In genomic region chr1:78021766-78022165, GRCm38 (mm10) we compare ENCODE assay signal across 19 mouse cellular contexts.
DNase-seq lines count a peak whose midpoint lies in the region; ATAC-seq and TF ChIP-seq lines count a peak whose summit lies in the region.
"Had no signal": no experiment of that assay in that cellular context is flagged by ENCODE, and none has a peak within 500 bp of the region (broad histone marks: within the 10 kb centered on the region; RNA-seq: fewer than 3 reads in every experiment).

No protein-coding gene starts in this region.

- peak overlapping the region; percentile 40; the same call in 1 of the 2 replicates for H3K27ac ChIP-seq in forebrain, embryonic 10.5 days
- no peak overlapping the region for H3K27ac ChIP-seq in forebrain, embryonic 14.5 days (ENCODE audit: low read depth, low read length)
- H3K27ac ChIP-seq in limb, embryonic 12.5 days, result no peak overlapping the region
- no peak overlapping the region; the same call in 1 of the 2 replicates for H3K27ac ChIP-seq in neural tube, embryonic 14.5 days (ENCODE audit: low read depth, low read length)
- H3K27ac ChIP-seq in liver, embryonic 12.5 days, result no peak overlapping the region
- no peak overlapping the region for H3K27ac ChIP-seq in hindbrain, postnatal 0 days
- H3K27ac ChIP-seq: intestine, embryonic 15.5 days; liver, embryonic 14.5 days had no signal

- no peak overlapping the region for H3K4me3 ChIP-seq in forebrain, embryonic 10.5 days
- H3K4me3 ChIP-seq in forebrain, embryonic 14.5 days (ENCODE audit: low read depth, low read length), result no peak overlapping the region
- H3K4me3 ChIP-seq in limb, embryonic 12.5 days (replicated peaks), result no peak overlapping the region
- no peak overlapping the region for H3K4me3 ChIP-seq in neural tube, embryonic 14.5 days (ENCODE audit: low read depth, low read length)
- H3K4me3 ChIP-seq in liver, embryonic 12.5 days, result no peak overlapping the region
- no peak overlapping the region for H3K4me3 ChIP-seq in hindbrain, postnatal 0 days (ENCODE audit: low read length)
- H3K4me3 ChIP-seq: intestine, embryonic 15.5 days; megakaryocyte, embryonic 14.5 days had no signal

- WGBS in forebrain, embryonic 10.5 days, result 87% methylated on average over 6 of the region's 6 CpGs
- 72% methylated on average over 6 of the region's 6 CpGs for WGBS in forebrain, embryonic 14.5 days
- 6% methylated on average over 6 of the region's 6 CpGs for WGBS in limb, embryonic 12.5 days
- WGBS in neural tube, embryonic 14.5 days, result 9% methylated on average over 6 of the region's 6 CpGs
- WGBS in liver, embryonic 12.5 days (ENCODE audit: insufficient replicate concordance), result 71% methylated on average over 6 of the region's 6 CpGs
- WGBS in hindbrain, postnatal 0 days, result 66% methylated on average over 6 of the region's 6 CpGs

- no peak for ATAC-seq in forebrain, embryonic 14.5 days
- no peak for ATAC-seq in limb, embryonic 12.5 days (ENCODE audit: insufficient number of reproducible peaks, insufficient read depth, low FRiP score, low TSS enrichment, low read depth)
- ATAC-seq in neural tube, embryonic 14.5 days (ENCODE audit: low read depth), result peak; percentile 44; the same call in 1 of the 2 replicates
- no peak for ATAC-seq in liver, embryonic 12.5 days
- ATAC-seq in hindbrain, postnatal 0 days, result no peak
- ATAC-seq: intestine, embryonic 15.5 days; lung, postnatal 0 days; midbrain, embryonic 16.5 days had no signal

- peaks cover 15% of the 10 kb centered on the region for H3K4me1 ChIP-seq in forebrain, embryonic 10.5 days
- H3K4me1 ChIP-seq in forebrain, embryonic 14.5 days (ENCODE audit: control insufficient read depth, insufficient read depth, low read length), result no peaks in the 10 kb centered on the region
- H3K4me1 ChIP-seq in limb, embryonic 12.5 days (replicated peaks), result peaks cover 17% of the 10 kb centered on the region
- H3K4me1 ChIP-seq in neural tube, embryonic 14.5 days (ENCODE audit: control insufficient read depth, insufficient read depth, low read length), result 0 out of 2 replicates have a peak, but pooled peaks cover 5% of the 10 kb centered on the region
- H3K4me1 ChIP-seq in liver, embryonic 12.5 days, result no peaks in the 10 kb centered on the region
- peaks cover 3% of the 10 kb centered on the region; the same call in 1 of the 2 replicates for H3K4me1 ChIP-seq in hindbrain, postnatal 0 days (ENCODE audit: insufficient read depth, low read length)
- H3K4me1 ChIP-seq: intestine, embryonic 15.5 days; megakaryocyte, embryonic 14.5 days had no signal

- DNase-seq in forebrain, embryonic 10.5 days (ENCODE audit: extremely low spot score, low spot score), result no peak
- DNase-seq in forebrain, embryonic 14.5 days (ENCODE audit: low spot score), result no peak
- DNase-seq in embryo, embryonic 11.5 days (ENCODE audit: low read depth, low spot score), result peak; percentile 35
- DNase-seq in frontal cortex, postnatal 14 days (ENCODE audit: low spot score in 2 of 2), result no peak
- no peak for DNase-seq in hindbrain, postnatal 0 days (ENCODE audit: low spot score)
- DNase-seq: cerebellum, adult 11 months; cerebellum, postnatal 14 days; layer of hippocampus, postnatal 36 days; retina, postnatal 1 day; thymus, adult 2 months had no signal

- TF ChIP-seq CTCF in hindbrain, postnatal 0 days (IDR thresholded peaks at IDR 0.05; ENCODE audit: low read depth), result no peak

- H3K9me3 ChIP-seq in forebrain, embryonic 10.5 days, result no peaks in the 10 kb centered on the region
- no peaks in the 10 kb centered on the region for H3K9me3 ChIP-seq in forebrain, embryonic 14.5 days (replicated peaks; ENCODE audit: control insufficient read depth, low read length)
- no peaks in the 10 kb centered on the region for H3K9me3 ChIP-seq in limb, embryonic 12.5 days
- no peaks in the 10 kb centered on the region for H3K9me3 ChIP-seq in neural tube, embryonic 14.5 days (ENCODE audit: control insufficient read depth, low read length)
- no peaks in the 10 kb centered on the region for H3K9me3 ChIP-seq in liver, embryonic 12.5 days (replicated peaks)
- no peaks in the 10 kb centered on the region for H3K9me3 ChIP-seq in hindbrain, postnatal 0 days (ENCODE audit: low read length)
- H3K9me3 ChIP-seq: intestine, embryonic 15.5 days had no signal

- H3K4me2 ChIP-seq in forebrain, embryonic 14.5 days (ENCODE audit: low read length), result no peak overlapping the region
- peak overlapping the region; percentile 1; the same call in 1 of the 2 replicates for H3K4me2 ChIP-seq in limb, embryonic 12.5 days
- H3K4me2 ChIP-seq in neural tube, embryonic 14.5 days (ENCODE audit: low read depth, low read length), result peak overlapping the region; percentile 18; the same call in 1 of the 2 replicates
- no peak overlapping the region for H3K4me2 ChIP-seq in liver, embryonic 12.5 days
- H3K4me2 ChIP-seq in hindbrain, postnatal 0 days (ENCODE audit: low read depth, low read length), result no peak overlapping the region
- H3K4me2 ChIP-seq: intestine, embryonic 15.5 days had no signal

- H3K27me3 ChIP-seq in forebrain, embryonic 10.5 days (ENCODE audit: poor library complexity, severe bottlenecking), result peaks cover 22% of the 10 kb centered on the region; the same call in 1 of the 2 replicates
- no peaks in the 10 kb centered on the region for H3K27me3 ChIP-seq in forebrain, embryonic 14.5 days (replicated peaks; ENCODE audit: control insufficient read depth, insufficient read depth, low read length)
- peaks cover 57% of the 10 kb centered on the region for H3K27me3 ChIP-seq in limb, embryonic 12.5 days
- no peaks in the 10 kb centered on the region for H3K27me3 ChIP-seq in neural tube, embryonic 14.5 days (ENCODE audit: control insufficient read depth, insufficient read depth, low read length)
- H3K27me3 ChIP-seq in liver, embryonic 12.5 days (replicated peaks), result no peaks in the 10 kb centered on the region
- H3K27me3 ChIP-seq in hindbrain, postnatal 0 days (ENCODE audit: insufficient read depth, low read length), result no peaks in the 10 kb centered on the region
- H3K27me3 ChIP-seq: CH12.LX; intestine, embryonic 15.5 days; megakaryocyte, embryonic 14.5 days had no signal

- no peak overlapping the region for H3K9ac ChIP-seq in forebrain, embryonic 14.5 days (ENCODE audit: low read length)
- no peak overlapping the region for H3K9ac ChIP-seq in limb, embryonic 12.5 days (replicated peaks)
- no peak overlapping the region for H3K9ac ChIP-seq in neural tube, embryonic 14.5 days (replicated peaks; ENCODE audit: low read depth, low read length)
- H3K9ac ChIP-seq in liver, embryonic 12.5 days, result no peak overlapping the region
- no peak overlapping the region for H3K9ac ChIP-seq in hindbrain, postnatal 0 days (replicated peaks; ENCODE audit: low read length)
- H3K9ac ChIP-seq: intestine, embryonic 15.5 days; liver, embryonic 14.5 days had no signal

- no peaks in the 10 kb centered on the region for H3K36me3 ChIP-seq in forebrain, embryonic 10.5 days (replicated peaks)
- H3K36me3 ChIP-seq in forebrain, embryonic 14.5 days (ENCODE audit: control insufficient read depth, insufficient read depth, low read length), result no peaks in the 10 kb centered on the region
- no peaks in the 10 kb centered on the region for H3K36me3 ChIP-seq in limb, embryonic 12.5 days
- H3K36me3 ChIP-seq in neural tube, embryonic 14.5 days (ENCODE audit: control insufficient read depth, insufficient read depth, low read length), result no peaks in the 10 kb centered on the region
- H3K36me3 ChIP-seq in liver, embryonic 12.5 days, result no peaks in the 10 kb centered on the region
- H3K36me3 ChIP-seq in hindbrain, postnatal 0 days (ENCODE audit: insufficient read depth, low read length), result no peaks in the 10 kb centered on the region
- H3K36me3 ChIP-seq: intestine, embryonic 15.5 days had no signal

Comparison
In these comparisons a context has a peak if more than half of its experiments do, and no peak if none do; other contexts are left out.
1. H3K4me2 ChIP-seq: peak in limb, embryonic 12.5 days (single experiment) and neural tube, embryonic 14.5 days (single experiment); none in forebrain, embryonic 14.5 days (single experiment), liver, embryonic 12.5 days (single experiment) and hindbrain, postnatal 0 days (single experiment).